Mouse (Mus musculus) midbrain, embryonic 10.5 days (tissue): Measurements from ENCODE around the gene Slc19a1. TPM values are rescaled to one million over a fixed set of nuclear protein-coding genes. Genes with fewer than 3 reads are reported as not detected.

Experiments used
- DNase-seq: peaks from one replicate; pipeline ENCODE4 v3.0.0-alpha.2; 2017; ENCODE audit warnings: low spot score
- H3K27ac ChIP-seq: fragments of 300-500 bp; sonication (generic); replicated peaks from 2 replicates; pipeline ENCODE4 v1.5.1; 2016; ENCODE audit warnings: mild to moderate bottlenecking
- H3K27me3 ChIP-seq: fragments of 300-500 bp; sonication (generic); 2 replicates; pipeline ENCODE4 v1.6.1; 2016; ENCODE audit warnings: low read depth, mild to moderate bottlenecking; ENCODE audit not compliant: poor library complexity, severe bottlenecking
- H3K36me3 ChIP-seq: fragments of 300-500 bp; sonication (generic); 2 replicates; pipeline ENCODE4 v1.6.1; 2016; ENCODE audit warnings: mild to moderate bottlenecking, moderate library complexity
- H3K4me1 ChIP-seq: fragments of 300-500 bp; sonication (generic); 2 replicates; pipeline ENCODE4 v1.6.1; 2016
- H3K4me3 ChIP-seq: fragments of 300-500 bp; sonication (generic); 2 replicates; pipeline ENCODE4 v1.5.1; 2016; ENCODE audit warnings: mild to moderate bottlenecking, moderate library complexity
- H3K9me3 ChIP-seq: fragments of 300-500 bp; sonication (generic); replicated peaks from 2 replicates; pipeline ENCODE4 v1.6.1; 2016; ENCODE audit warnings: mild to moderate bottlenecking
- WGBS: fragments of 180-500 bp; shearing (Covaris S2); methylation state at CpG from one replicate; pipeline ENCODE4 v1.1.7; 2016; 5-methylcytosine and 5-hydroxymethylcytosine counted together
- polyA plus RNA-seq: library from polyadenylated mRNA; unstranded; fragments of >200 nt; fragmentation: Nextera tagmentation; extraction: Ambion mirVana; gene quantifications from 2 replicates; pipeline ENCODE4 v1.2.1, GENCODE M21; 2016

The Slc19a1 gene
- polyA plus RNA-seq, 1 experiment from 2014 or later: 37.9 TPM

- peaks cover 18% of the 10 kb centered on the region for H3K4me1 ChIP-seq
- WGBS: 78% methylated on average over 8 of the region's 8 CpGs
- peaks cover 71% of the 10 kb centered on the region for H3K36me3 ChIP-seq
Measured at GRCm38 (mm10) chr10:77038579-77039174, 6.6 kb downstream of the Slc19a1 start.

GRCm38 (mm10) chr10:77048196-77048595, 16.2 kb downstream of the Slc19a1 start:
- no peaks in the 10 kb centered on the region for H3K27me3 ChIP-seq
- H3K36me3 ChIP-seq: peaks cover 98% of the 10 kb centered on the region
- no peak overlapping the region for H3K27ac ChIP-seq
- no peak overlapping the region for H3K4me3 ChIP-seq
- no peaks in the 10 kb centered on the region for H3K9me3 ChIP-seq
- WGBS: 81% methylated on average over 4 of the region's 4 CpGs
- H3K4me1 ChIP-seq: peaks cover 15% of the 10 kb centered on the region
- DNase-seq: no peak

More at GRCm38 (mm10) chr10:77038579-77039174, 6.6 kb downstream of the Slc19a1 start:
- no peak overlapping the region for H3K27ac ChIP-seq
- H3K9me3 ChIP-seq: no peaks in the 10 kb centered on the region
- H3K27me3 ChIP-seq: no peaks in the 10 kb centered on the region
- no peak overlapping the region for H3K4me3 ChIP-seq
- DNase-seq: no peak

- no peaks in the 10 kb centered on the region for H3K27me3 ChIP-seq
- no peak overlapping the region for H3K27ac ChIP-seq
- peaks cover 19% of the 10 kb centered on the region for H3K4me1 ChIP-seq
- no peak for DNase-seq
- no peak overlapping the region for H3K4me3 ChIP-seq
- H3K36me3 ChIP-seq: peaks cover 98% of the 10 kb centered on the region
- WGBS: 95% methylated on average over 3 of the region's 3 CpGs
- H3K9me3 ChIP-seq: no peaks in the 10 kb centered on the region
Measured at GRCm38 (mm10) chr10:77048606-77049005, 16.6 kb downstream of the Slc19a1 start.

GRCm38 (mm10) chr10:77056768-77057167, 24.7 kb downstream of the Slc19a1 start:
- Histone ChIP-seq H3K4me3 (no peak overlapping the region), H3K4me1 (peaks cover 18% of the 10 kb centered on the region), H3K36me3 (peaks cover 72% of the 10 kb centered on the region), H3K27ac (no peak overlapping the region), H3K9me3 (no peaks in the 10 kb centered on the region), H3K27me3 (no peaks in the 10 kb centered on the region)
- no peak for DNase-seq
- WGBS: 87% methylated on average over 10 of the region's 10 CpGs

GRCm38 (mm10) chr10:77061426-77061825, 29.4 kb downstream of the Slc19a1 start:
- no peak for DNase-seq
- no peak overlapping the region for H3K27ac ChIP-seq
- H3K9me3 ChIP-seq: no peaks in the 10 kb centered on the region
- no peak overlapping the region for H3K4me3 ChIP-seq
- peaks cover 74% of the 10 kb centered on the region for H3K36me3 ChIP-seq
- H3K27me3 ChIP-seq: no peaks in the 10 kb centered on the region
- WGBS: 78% methylated on average over 3 of the region's 3 CpGs
- no peaks in the 10 kb centered on the region for H3K4me1 ChIP-seq

- no peak overlapping the region for H3K27ac ChIP-seq
Measured at GRCm38 (mm10) chr10:77062393-77063010, 30.5 kb downstream of the Slc19a1 start.

GRCm38 (mm10) chr10:77064239-77064638, 32.2 kb downstream of the Slc19a1 start:
- peaks cover 75% of the 10 kb centered on the region for H3K36me3 ChIP-seq
- no peaks in the 10 kb centered on the region for H3K27me3 ChIP-seq
- no peaks in the 10 kb centered on the region for H3K9me3 ChIP-seq
- no peak for DNase-seq
- H3K4me1 ChIP-seq: no peaks in the 10 kb centered on the region
- H3K4me3 ChIP-seq: no peak overlapping the region
- 97% methylated on average over 3 of the region's 3 CpGs for WGBS
- H3K27ac ChIP-seq: no peak overlapping the region

More at GRCm38 (mm10) chr10:77062393-77063010, 30.5 kb downstream of the Slc19a1 start:
- no peak for DNase-seq
- WGBS: 88% methylated on average over 11 of the region's 11 CpGs
- H3K36me3 ChIP-seq: peaks cover 74% of the 10 kb centered on the region
- no peaks in the 10 kb centered on the region for H3K27me3 ChIP-seq
- H3K4me3 ChIP-seq: no peak overlapping the region
- no peaks in the 10 kb centered on the region for H3K9me3 ChIP-seq
- H3K4me1 ChIP-seq: no peaks in the 10 kb centered on the region

GRCm38 (mm10) chr10:77064659-77065058, 32.6 kb downstream of the Slc19a1 start:
- H3K27ac ChIP-seq: no peak overlapping the region
- peaks cover 78% of the 10 kb centered on the region for H3K36me3 ChIP-seq
- DNase-seq: no peak
- no peak overlapping the region for H3K4me3 ChIP-seq
- H3K4me1 ChIP-seq: no peaks in the 10 kb centered on the region
- no peaks in the 10 kb centered on the region for H3K9me3 ChIP-seq
- no peaks in the 10 kb centered on the region for H3K27me3 ChIP-seq

- no peak overlapping the region for H3K4me3 ChIP-seq
- DNase-seq: no peak
- WGBS: 91% methylated on average over 7 of the region's 7 CpGs
- H3K4me1 ChIP-seq: no peaks in the 10 kb centered on the region
- H3K27ac ChIP-seq: no peak overlapping the region
- H3K27me3 ChIP-seq: no peaks in the 10 kb centered on the region
- peaks cover 96% of the 10 kb centered on the region for H3K36me3 ChIP-seq
- H3K9me3 ChIP-seq: no peaks in the 10 kb centered on the region
Measured at GRCm38 (mm10) chr10:77068469-77068868, 36.4 kb downstream of the Slc19a1 start.

GRCm38 (mm10) chr10:77070072-77070471, 38.0 kb downstream of the Slc19a1 start:
- Histone ChIP-seq H3K9me3 (no peaks in the 10 kb centered on the region), H3K27me3 (no peaks in the 10 kb centered on the region), H3K36me3 (peaks cover 96% of the 10 kb centered on the region), H3K4me1 (no peaks in the 10 kb centered on the region), H3K4me3 (no peak overlapping the region), H3K27ac (no peak overlapping the region)
- WGBS: 54% methylated on average over 4 of the region's 4 CpGs
- peak; percentile 71 for DNase-seq

- H3K27me3 ChIP-seq: no peaks in the 10 kb centered on the region
- WGBS: 91% methylated on average over 4 of the region's 4 CpGs
- DNase-seq: no peak
- peaks cover 99% of the 10 kb centered on the region for H3K36me3 ChIP-seq
- H3K9me3 ChIP-seq: no peaks in the 10 kb centered on the region
- H3K27ac ChIP-seq: no peak overlapping the region
- no peaks in the 10 kb centered on the region for H3K4me1 ChIP-seq
- no peak overlapping the region for H3K4me3 ChIP-seq
Measured at GRCm38 (mm10) chr10:77074276-77074974, 42.4 kb downstream of the Slc19a1 start.

GRCm38 (mm10) chr10:77078456-77078855, 46.4 kb downstream of the Slc19a1 start:
- Histone ChIP-seq H3K4me1 (no peaks in the 10 kb centered on the region), H3K27me3 (no peaks in the 10 kb centered on the region), H3K27ac (no peak overlapping the region), H3K36me3 (peaks cover 80% of the 10 kb centered on the region), H3K9me3 (no peaks in the 10 kb centered on the region), H3K4me3 (no peak overlapping the region)
- DNase-seq: no peak
- WGBS: 93% methylated on average over 4 of the region's 4 CpGs

- 95% methylated on average over 8 of the region's 8 CpGs for WGBS
- H3K36me3 ChIP-seq: peaks cover 77% of the 10 kb centered on the region
- H3K4me1 ChIP-seq: no peaks in the 10 kb centered on the region
- no peak for DNase-seq
- no peak overlapping the region for H3K4me3 ChIP-seq
- no peak overlapping the region for H3K27ac ChIP-seq
- no peaks in the 10 kb centered on the region for H3K9me3 ChIP-seq
- no peaks in the 10 kb centered on the region for H3K27me3 ChIP-seq
Measured at GRCm38 (mm10) chr10:77078961-77079360, 46.9 kb downstream of the Slc19a1 start.
